Mouse (Mus musculus): Measurements from ENCODE around the gene Gm21904. TPM values are rescaled to one million over a fixed set of nuclear protein-coding genes. Genes with fewer than 3 reads are reported as not detected.
"Not testable (repeated sequence)": the region's sequence is repeated elsewhere in the genome, so short reads cannot be mapped to it uniquely, and the experiment has no call there.

The Gm21904 gene
- not detected in 2 replicates for polyA plus RNA-seq (2012; rRNA removed)

GRCm38 (mm10) chrY:17846166-17846565 lies at the start of gene Gm21904:
TSS of gene Gm21904 (minus strand) at chrY:17846266.
- not testable (repeated sequence) for H3K27ac ChIP-seq (ENCODE audit: control insufficient read depth, insufficient read depth, low read length); H3K4me3 ChIP-seq (ENCODE audit: control insufficient read depth, insufficient read depth, low read length); H3K27me3 ChIP-seq (ENCODE audit: control insufficient read depth, insufficient read depth, low read length); H3K36me3 ChIP-seq (ENCODE audit: control insufficient read depth, insufficient read depth, low read length); H3K4me1 ChIP-seq (replicated peaks; ENCODE audit: control insufficient read depth, insufficient read depth, low read length); DNase-seq
- WGBS, result no CpG with 5 or more reads among the region's 3 CpGs

DNA sequence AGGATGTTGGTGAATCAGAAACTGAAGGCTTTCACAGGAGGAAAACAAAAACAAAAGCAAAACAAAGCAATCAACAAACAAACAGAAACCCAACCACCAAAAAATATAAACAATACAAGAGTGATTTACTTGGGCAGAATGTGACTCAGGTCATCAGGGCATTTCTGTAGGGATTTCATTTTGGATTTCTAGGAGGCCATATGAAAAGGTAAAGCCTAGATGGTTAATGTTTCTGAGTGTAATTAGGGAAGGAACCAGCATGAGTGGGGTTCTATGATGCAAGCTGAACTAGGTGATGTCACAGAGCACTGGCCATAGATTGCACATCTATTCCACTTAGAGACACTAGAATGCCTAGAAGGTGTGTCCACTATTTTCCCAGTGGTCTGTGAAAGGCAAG lies 28.4 kb upstream of the Gm21904 start, which contains the start of the genes Gm20772 and Gm20831:
Gene Gm20772 (plus strand): TSS at position 301 of the 400 bp plus-strand sequence.
Gene Gm20831 (plus strand): TSS at position 301 of the 400 bp plus-strand sequence.
- not testable (repeated sequence) for H3K36me3 ChIP-seq (ENCODE audit: control insufficient read depth, insufficient read depth, low read length); H3K27ac ChIP-seq (ENCODE audit: control insufficient read depth, insufficient read depth, low read length); H3K4me3 ChIP-seq (ENCODE audit: control insufficient read depth, insufficient read depth, low read length); H3K4me1 ChIP-seq (replicated peaks; ENCODE audit: control insufficient read depth, insufficient read depth, low read length); H3K27me3 ChIP-seq (ENCODE audit: control insufficient read depth, insufficient read depth, low read length); DNase-seq

Other genes with a start within 250 kb of the Gm21904 start
- not detected in 2 replicates for gene Gm20772, start 28.5 kb upstream of the Gm21904 start, polyA plus RNA-seq (2012; rRNA removed)
- not detected in 2 replicates for gene Gm20831, start 28.5 kb upstream of the Gm21904 start, polyA plus RNA-seq (2012; rRNA removed)
- gene Srsy, start 91.1 kb upstream of the Gm21904 start, polyA plus RNA-seq (2012; rRNA removed), result not detected in 2 replicates
- not detected in 2 replicates for gene Gm21764, start 215.5 kb upstream of the Gm21904 start, polyA plus RNA-seq (2012; rRNA removed)
- not detected in 2 replicates for gene Ssty1, start 242.8 kb upstream of the Gm21904 start, polyA plus RNA-seq (2012; rRNA removed)